In the genomic region with DNA sequence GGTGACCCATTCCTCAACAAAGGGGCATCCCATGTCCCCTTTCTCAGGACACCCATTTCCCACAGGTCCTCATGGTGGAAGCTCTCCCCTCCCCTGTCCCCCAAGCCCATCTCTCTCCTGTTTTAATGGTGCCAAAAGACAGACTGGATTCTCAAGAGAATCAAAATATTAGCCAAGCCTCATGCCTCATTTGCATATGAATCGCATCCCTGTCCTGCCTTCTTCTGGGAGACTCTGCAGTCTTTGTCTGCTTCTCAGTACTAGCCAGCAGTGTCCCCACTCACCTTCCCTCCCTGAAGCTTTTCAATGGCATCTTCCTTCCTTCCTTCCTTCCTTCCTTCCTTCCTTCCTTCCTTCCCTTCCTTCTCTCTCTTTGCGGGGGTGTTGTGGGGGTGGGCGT, we compare ENCODE assay signal across 1 mouse cellular context.
TF ChIP-seq lines count a peak whose summit lies in the region.

No protein-coding gene starts in this region.

TF ChIP-seq in MEL, 35 proteins besides CTCF, POLR2A, EP300 and RAD21 (continued from another document):
- TF ChIP-seq GABPA (IDR thresholded peaks at IDR 0.05; ENCODE audit: low read depth, low read length), result no peak
